Mouse (Mus musculus): Measurements from ENCODE around the gene Fcrls.

The Fcrls gene

GRCm38 (mm10) chr3:87263436-87263835 lies at the start of gene Fcrls:
TSS of gene Fcrls (minus strand) at chr3:87263738.
- DNase-seq = no peak

- DNase-seq = no peak
Observed at GRCm38 (mm10) chr3:87309922-87310321, 46.4 kb upstream of the Fcrls start.

DNA sequence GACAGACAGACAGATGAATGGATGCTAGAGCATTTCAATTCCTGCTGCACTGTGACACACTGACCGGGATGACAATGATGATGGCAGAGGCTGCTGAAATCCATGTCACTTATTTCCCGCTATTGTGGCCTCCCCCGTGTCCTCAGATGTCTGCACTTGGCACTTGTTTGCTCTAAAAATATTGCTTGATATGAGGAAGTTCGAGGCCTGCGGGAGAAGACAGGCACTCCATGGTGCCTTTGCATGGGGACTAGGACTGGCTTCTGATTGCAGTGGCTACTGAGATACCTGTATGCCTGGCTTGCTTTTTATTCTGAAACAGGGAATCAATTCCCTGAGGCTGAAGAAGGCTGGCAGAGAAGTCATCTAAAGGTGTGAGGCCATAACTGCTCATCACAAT lies 36.4 kb upstream of the Fcrls start:
- no peak for DNase-seq

DNA sequence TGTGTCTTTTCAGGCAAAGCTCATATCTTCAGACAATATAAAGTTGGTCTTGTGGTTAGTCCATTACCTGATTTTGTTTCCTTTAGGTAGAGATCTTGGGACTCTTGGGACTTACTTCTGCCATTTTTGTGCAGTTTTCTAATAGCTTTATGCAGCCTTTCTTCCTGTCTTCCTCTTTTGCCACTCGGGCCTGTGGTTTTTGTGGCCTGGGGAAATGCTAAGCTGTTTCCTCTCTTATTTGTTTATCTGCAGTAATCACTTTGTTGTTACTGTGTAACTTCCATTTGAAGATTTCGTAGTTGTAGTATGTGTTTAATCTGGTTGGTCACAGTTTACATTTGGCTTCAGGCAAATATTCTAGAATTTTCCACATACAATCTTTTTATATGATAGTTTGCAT lies 10.8 kb upstream of the Fcrls start:
- peak; percentile 21 for DNase-seq

DNA sequence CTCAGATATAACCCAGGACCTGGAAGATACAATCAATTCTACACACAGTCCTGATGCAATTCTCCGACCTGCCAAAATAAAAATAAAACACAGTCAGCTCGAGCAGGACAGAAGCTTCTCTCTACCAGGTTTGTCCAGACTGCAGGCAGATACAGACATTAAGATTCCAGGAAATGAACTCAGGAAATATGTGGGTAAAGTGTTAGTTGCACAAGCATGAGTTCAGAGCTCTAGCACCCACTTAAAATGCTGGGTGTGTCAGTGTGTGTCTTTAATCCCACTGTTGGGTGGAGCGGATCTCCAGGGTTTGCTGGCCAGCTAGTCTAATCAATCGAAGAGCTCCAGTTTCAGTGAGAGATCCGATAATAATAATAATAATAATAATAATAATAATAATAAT lies 3.0 kb upstream of the Fcrls start:
- no peak for DNase-seq

- no peak for DNase-seq
Observed at GRCm38 (mm10) chr3:87255239-87255638, 8.3 kb downstream of the Fcrls start.

GRCm38 (mm10) chr3:87249571-87249970 lies 14.0 kb downstream of the Fcrls start:
- no peak for DNase-seq

DNA sequence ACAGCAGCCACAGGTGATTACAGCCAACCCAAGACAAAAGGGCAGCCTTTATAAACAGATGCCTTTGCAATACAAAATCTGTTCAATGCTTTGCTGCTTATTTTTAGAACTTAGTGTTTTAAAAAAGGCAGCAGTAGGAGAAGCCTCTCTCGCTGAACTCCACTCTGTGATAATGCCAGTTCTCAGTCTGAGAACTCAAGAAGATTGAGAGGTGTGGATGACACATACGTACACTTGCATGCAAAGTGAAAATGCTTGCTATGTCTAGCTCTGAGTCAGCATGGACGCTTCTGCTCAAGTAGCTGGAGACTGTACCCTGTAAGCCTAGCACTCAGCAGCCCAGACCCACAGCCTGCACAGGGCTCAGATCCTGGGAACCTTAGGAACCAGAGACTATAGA lies 16.2 kb downstream of the Fcrls start:
- DNase-seq = no peak

GRCm38 (mm10) chr3:87243654-87244053 lies 19.9 kb downstream of the Fcrls start:
- no peak for DNase-seq

- no peak for DNase-seq
Observed at GRCm38 (mm10) chr3:87240909-87241308, 22.6 kb downstream of the Fcrls start.

DNA sequence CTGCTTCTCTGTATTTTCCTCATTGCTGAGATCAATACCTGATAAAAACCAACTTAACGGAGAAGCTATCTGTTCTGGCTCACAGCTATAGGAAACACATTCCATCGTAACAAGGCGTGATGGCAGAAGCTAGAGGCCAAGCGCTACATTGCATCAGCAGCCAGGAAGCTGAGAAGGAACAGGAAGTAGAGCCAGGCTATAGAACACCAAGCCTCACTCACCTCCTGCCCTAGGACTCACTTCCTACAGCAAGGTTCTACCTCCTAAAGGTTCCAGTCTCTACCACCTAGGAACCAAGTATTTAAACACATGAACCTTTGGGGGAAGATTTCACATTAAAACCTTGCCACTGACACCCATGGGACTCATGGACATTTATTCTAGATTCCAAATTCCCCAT lies 39.9 kb downstream of the Fcrls start:
- DNase-seq = no peak

DNA sequence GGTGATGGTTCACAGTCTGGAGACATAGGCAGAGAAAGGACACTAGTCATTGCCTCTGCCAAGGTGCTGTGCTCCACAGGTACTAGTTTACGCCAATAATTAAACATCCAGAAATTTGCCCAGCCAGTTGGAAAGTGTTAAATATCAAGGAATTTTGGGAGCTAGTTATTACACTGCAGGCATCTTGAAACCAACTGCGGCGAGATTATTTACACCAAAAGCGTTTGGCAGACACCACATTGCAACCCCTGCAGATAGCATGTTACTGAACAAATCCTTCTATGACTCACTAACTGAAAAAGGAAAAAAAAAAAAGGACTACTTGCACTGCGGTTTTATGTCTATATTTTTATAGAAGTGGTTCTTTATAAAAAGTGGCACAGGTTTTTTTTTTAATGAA lies 41.2 kb downstream of the Fcrls start:
- no peak for DNase-seq

GRCm38 (mm10) chr3:87215176-87215575 lies 48.4 kb downstream of the Fcrls start:
- DNase-seq = no peak

DNA sequence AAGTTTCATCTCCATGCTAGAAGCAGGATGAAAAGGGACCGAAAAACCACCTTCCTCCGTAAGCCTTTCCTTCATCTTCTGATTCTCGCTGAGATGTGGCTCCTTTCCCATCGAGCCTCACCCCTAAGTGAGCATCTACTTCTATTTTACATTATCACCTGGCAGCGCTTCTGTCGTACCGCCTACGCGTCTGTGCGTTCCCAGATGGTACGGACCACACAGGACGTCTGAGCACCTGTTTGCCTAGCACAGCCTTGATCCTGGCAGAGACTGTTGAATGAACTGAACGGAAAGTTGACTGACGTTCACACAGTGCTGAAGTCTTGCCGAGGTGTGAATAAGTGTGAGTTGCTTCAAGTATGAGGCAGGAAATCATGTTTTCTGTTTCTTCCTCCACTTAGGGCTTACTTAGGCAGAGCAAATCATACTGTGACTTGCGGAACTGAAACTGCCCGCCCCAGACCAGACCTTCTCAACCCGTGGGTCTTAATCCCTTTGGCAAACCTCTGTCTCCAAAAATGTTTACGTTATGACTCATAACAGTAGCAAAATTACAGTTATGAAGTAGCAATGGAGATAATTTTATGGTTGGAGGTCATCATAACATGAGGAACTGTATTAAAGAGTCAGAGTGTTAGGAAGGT lies 49.2 kb downstream of the Fcrls start:
- DNase-seq = no peak

DNA sequence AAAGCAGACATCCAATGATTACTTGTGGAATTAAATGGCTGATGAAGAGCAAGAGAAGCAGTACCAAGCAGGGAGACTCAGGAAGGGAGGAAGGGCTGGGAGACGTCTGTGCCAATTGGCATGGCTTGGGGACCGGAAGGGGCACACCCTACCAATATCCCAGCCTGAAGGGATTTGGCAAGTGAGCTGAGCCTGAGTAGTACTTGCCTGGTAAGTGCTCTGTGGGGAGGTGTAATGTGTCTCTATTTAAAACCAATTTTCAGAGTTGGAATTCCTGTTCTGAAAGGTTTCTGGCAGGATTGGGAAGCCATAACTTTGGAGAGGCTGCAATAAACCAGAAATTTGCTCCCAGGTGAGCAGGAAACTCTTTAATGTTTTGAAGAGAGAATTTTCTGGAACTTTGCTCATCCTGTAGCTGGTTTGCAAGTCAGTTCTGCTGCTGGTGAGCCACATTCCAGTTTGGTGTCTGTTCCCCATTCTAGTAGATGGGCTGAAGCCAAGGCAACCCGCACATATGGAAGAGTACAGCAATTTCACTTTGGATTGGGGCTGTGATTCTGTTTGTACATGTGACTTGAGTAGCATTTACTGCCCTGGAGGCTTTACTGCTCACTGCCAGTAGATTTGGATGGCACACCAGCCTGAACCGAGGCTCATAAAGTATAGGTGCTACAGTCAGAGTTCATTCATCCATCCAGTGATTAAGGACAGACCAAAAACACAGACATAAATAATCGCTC lies 57.0 kb downstream of the Fcrls start:
- DNase-seq = no peak
